Mouse (Mus musculus): ENCODE results near the gene Shox2. TPM values are rescaled to one million over a fixed set of nuclear protein-coding genes. Genes with fewer than 3 reads are reported as not detected.

The Shox2 gene
- 0.39 TPM for polyA plus RNA-seq (2014; fragmentation: Illumina TruSeq; extraction: RNeasy Lipid Tissue Mini Kit (QIAGEN cat#74804); ENCODE audit: low read depth, low replicate concordance)

GRCm38 (mm10) chr3:66981706-66982105, at the start of gene Shox2:
TSS of gene Shox2 (minus strand) at chr3:66981771.

GRCm38 (mm10) chr3:66981101-66981661, 390 bp downstream of the Shox2 start, which contains the start of gene Rsrc1:
TSS of gene Rsrc1 (plus strand) at chr3:66981390.

Other genes with a start within 250 kb of the Shox2 start
- 68.4 TPM for gene Rsrc1, start 381 bp downstream of the Shox2 start, polyA plus RNA-seq (2014; fragmentation: Illumina TruSeq; extraction: RNeasy Lipid Tissue Mini Kit (QIAGEN cat#74804); ENCODE audit: low read depth, low replicate concordance)

Measured in testis, adult 10 weeks (tissue).